10 mouse cellular contexts compared by ENCODE assay signal in genomic region chr5:27873240-27874082, GRCm38 (mm10). TPM values are rescaled to one million over a fixed set of nuclear protein-coding genes. Genes with fewer than 3 reads are reported as not detected.
DNase-seq lines count a peak whose midpoint lies in the region; ATAC-seq and TF ChIP-seq lines count a peak whose summit lies in the region.
"Had no signal": no experiment of that assay in that cellular context is flagged by ENCODE, and none has a peak within 500 bp of the region (broad histone marks: within the 10 kb centered on the region; RNA-seq: fewer than 3 reads in every experiment).

No protein-coding gene starts in this region.

- no peak for TF ChIP-seq EP300 in CH12.LX (IDR thresholded peaks at IDR 0.05; ENCODE audit: low read length)
- no peak for TF ChIP-seq EP300 in stomach, postnatal 0 days (optimal IDR thresholded peaks at IDR 0.05)

- no peak overlapping the region for H3K9ac ChIP-seq in CH12.LX (ENCODE audit: insufficient read depth, low read depth)
- no peak overlapping the region for H3K9ac ChIP-seq in hindbrain, postnatal 0 days (replicated peaks; ENCODE audit: low read length)
- H3K9ac ChIP-seq in midbrain, embryonic 12.5 days (replicated peaks): no peak overlapping the region
- H3K9ac ChIP-seq in kidney, embryonic 15.5 days: no peak overlapping the region
- no peak overlapping the region for H3K9ac ChIP-seq in stomach, postnatal 0 days (ENCODE audit: low read length)

- no peak for TF ChIP-seq CTCF in CH12.LX (conservative IDR thresholded peaks at IDR 0.05 in 1 of 2, IDR thresholded peaks at IDR 0.05 in 1 of 2; ENCODE audit: low read depth in 2 of 2, low read length in 2 of 2)
- no peak for TF ChIP-seq CTCF in hindbrain, postnatal 0 days (IDR thresholded peaks at IDR 0.05; ENCODE audit: low read depth)
- no peak for TF ChIP-seq CTCF in stomach, postnatal 0 days (IDR thresholded peaks at IDR 0.05; ENCODE audit: low read depth)

- no peaks in the 10 kb centered on the region for H3K9me3 ChIP-seq in CH12.LX (replicated peaks; ENCODE audit: low read length)
- H3K9me3 ChIP-seq in hindbrain, postnatal 0 days (ENCODE audit: low read length): no peaks in the 10 kb centered on the region
- no peaks in the 10 kb centered on the region for H3K9me3 ChIP-seq in midbrain, embryonic 12.5 days
- H3K9me3 ChIP-seq in kidney, embryonic 15.5 days (replicated peaks): no peaks in the 10 kb centered on the region
- H3K9me3 ChIP-seq in stomach, postnatal 0 days (ENCODE audit: control insufficient read depth, low read length): no peaks in the 10 kb centered on the region

- dilution Hi-C loops in CH12.LX (cut with MboI; ENCODE audit: extremely low pct_ligation_motif_present, extremely low pct_unique_long_range_greater_than_20kb, low sequenced_read_pairs): no loop called here

- H3K4me1 ChIP-seq in CH12.LX (ENCODE audit: control insufficient read depth in 1 of 2, insufficient read depth in 2 of 2): peaks cover 4 to 20% of the 10 kb centered on the region in 2 experiments; a peak in 3 of 4 replicates
- H3K4me1 ChIP-seq in hindbrain, postnatal 0 days (ENCODE audit: insufficient read depth, low read length): peaks cover 9% of the 10 kb centered on the region; the same call in 1 of the 2 replicates
- H3K4me1 ChIP-seq in midbrain, embryonic 12.5 days: peaks cover 13% of the 10 kb centered on the region
- H3K4me1 ChIP-seq in kidney, embryonic 15.5 days: no peaks in the 10 kb centered on the region
- no peaks in the 10 kb centered on the region for H3K4me1 ChIP-seq in stomach, postnatal 0 days (replicated peaks; ENCODE audit: control insufficient read depth, insufficient read depth)

- TF ChIP-seq RAD21 in CH12.LX (IDR thresholded peaks at IDR 0.05; ENCODE audit: low read depth, low read length): no peak

- WGBS in hindbrain, postnatal 0 days: 16% methylated on average over 8 of the region's 8 CpGs
- WGBS in midbrain, embryonic 12.5 days: 53% methylated on average over 8 of the region's 8 CpGs
- 52% methylated on average over 8 of the region's 8 CpGs for WGBS in kidney, embryonic 15.5 days
- 60% methylated on average over 8 of the region's 8 CpGs for WGBS in stomach, postnatal 0 days

- TF ChIP-seq POLR2A in CH12.LX (IDR thresholded peaks at IDR 0.05; ENCODE audit: low read depth, low read length): no peak

- H3K4me2 ChIP-seq in CH12.LX (ENCODE audit: insufficient read depth, low read depth, poor library complexity, severe bottlenecking): 0 out of 2 replicates have a peak overlapping the region, but pooled peaks have one; percentile 14
- no peak overlapping the region for H3K4me2 ChIP-seq in hindbrain, postnatal 0 days (ENCODE audit: low read depth, low read length)
- H3K4me2 ChIP-seq in midbrain, embryonic 12.5 days (replicated peaks): no peak overlapping the region
- H3K4me2 ChIP-seq in kidney, embryonic 15.5 days: no peak overlapping the region
- no peak overlapping the region for H3K4me2 ChIP-seq in stomach, postnatal 0 days (replicated peaks; ENCODE audit: low read depth)

- peak; percentile 87 for ATAC-seq in hindbrain, postnatal 0 days
- ATAC-seq in midbrain, embryonic 12.5 days (ENCODE audit: low FRiP score, low read depth): peak; percentile 93
- ATAC-seq in megakaryocyte progenitor cell, adult 5-6 weeks (replicated peaks; ENCODE audit: poor library complexity): no peak
- no peak for ATAC-seq in kidney, embryonic 15.5 days (replicated peaks; ENCODE audit: low FRiP score)
- no peak for ATAC-seq in stomach, postnatal 0 days (ENCODE audit: low FRiP score, low TSS enrichment)

- no peaks in the 10 kb centered on the region for H3K36me3 ChIP-seq in CH12.LX (replicated peaks in 1 of 2; ENCODE audit: control insufficient read depth in 1 of 2, insufficient read depth in 1 of 2, low read length in 1 of 2)
- H3K36me3 ChIP-seq in hindbrain, postnatal 0 days (ENCODE audit: insufficient read depth, low read length): no peaks in the 10 kb centered on the region
- H3K36me3 ChIP-seq in midbrain, embryonic 12.5 days: no peaks in the 10 kb centered on the region
- H3K36me3 ChIP-seq in kidney, embryonic 15.5 days: no peaks in the 10 kb centered on the region
- no peaks in the 10 kb centered on the region for H3K36me3 ChIP-seq in stomach, postnatal 0 days (ENCODE audit: control insufficient read depth, insufficient read depth, low read length)

- H3K27ac ChIP-seq in CH12.LX (ENCODE audit: insufficient read depth, low read depth): no peak overlapping the region
- peak overlapping the region; percentile 38; the same call in 1 of the 2 replicates for H3K27ac ChIP-seq in hindbrain, postnatal 0 days
- peak overlapping the region; percentile 68 for H3K27ac ChIP-seq in midbrain, embryonic 12.5 days (replicated peaks)
- H3K27ac ChIP-seq in kidney, embryonic 15.5 days: no peak overlapping the region
- no peak overlapping the region for H3K27ac ChIP-seq in stomach, postnatal 0 days (replicated peaks)

- in situ Hi-C loops in CH12.LX (cut with MboI; ENCODE audit: low pct_ligation_motif_present, low pct_unique_long_range_greater_than_20kb, low sequenced_read_pairs): no loop called here

- DNase-seq in CH12.LX (ENCODE audit: extremely low read depth): no peak
- DNase-seq in cerebellum, postnatal 14 days: peak; percentile 20 to 45
- DNase-seq in hindbrain, postnatal 0 days (ENCODE audit: low spot score): peak; percentile 60
- no peak for DNase-seq in urinary bladder, adult 18-20 months (ENCODE audit: low spot score in 2 of 2)
- DNase-seq in stomach, postnatal 0 days (ENCODE audit: low spot score): no peak
- DNase-seq: adrenal gland, adult 8-10 months; kidney, postnatal 4 days had no signal

- no peak overlapping the region for H3K4me3 ChIP-seq in CH12.LX (replicated peaks in 1 of 3; ENCODE audit: low read depth in 2 of 3, low read length in 2 of 3, poor library complexity in 1 of 3)
- H3K4me3 ChIP-seq in hindbrain, postnatal 0 days (ENCODE audit: low read length): no peak overlapping the region
- H3K4me3 ChIP-seq in midbrain, embryonic 12.5 days: no peak overlapping the region
- H3K4me3 ChIP-seq in kidney, embryonic 15.5 days (replicated peaks): no peak overlapping the region
- no peak overlapping the region for H3K4me3 ChIP-seq in stomach, postnatal 0 days (ENCODE audit: low read depth, low read length)

- H3K27me3 ChIP-seq in CH12.LX (replicated peaks): no peaks in the 10 kb centered on the region
- no peaks in the 10 kb centered on the region for H3K27me3 ChIP-seq in hindbrain, postnatal 0 days (ENCODE audit: insufficient read depth, low read length)
- H3K27me3 ChIP-seq in midbrain, embryonic 12.5 days: no peaks in the 10 kb centered on the region
- H3K27me3 ChIP-seq in kidney, embryonic 15.5 days: no peaks in the 10 kb centered on the region
- H3K27me3 ChIP-seq in stomach, postnatal 0 days (ENCODE audit: control insufficient read depth, insufficient read depth, low read length): no peaks in the 10 kb centered on the region

- H3K79me2 ChIP-seq in CH12.LX (replicated peaks; ENCODE audit: control insufficient read depth, extremely low read depth, insufficient read depth, poor library complexity, severe bottlenecking): no peaks in the 10 kb centered on the region

TF ChIP-seq in CH12.LX, 34 proteins besides CTCF, POLR2A, EP300 and RAD21:
- TF ChIP-seq TCF12 (IDR thresholded peaks at IDR 0.05; ENCODE audit: low read depth, low read length) (0 out of 2 replicates have a peak, but pooled peaks have one; percentile 22), ZC3H11A (IDR thresholded peaks at IDR 0.05; ENCODE audit: low read depth, low read length) (no peak), RCOR1 (conservative IDR thresholded peaks at IDR 0.05; ENCODE audit: low read depth, low read length) (no peak), SIN3A (IDR thresholded peaks at IDR 0.05; ENCODE audit: low read length) (no peak)

RNA-seq across cellular contexts. Expression of gene Htr5a, which starts 31.5 kb away (rescaled TPM):
- total RNA-seq in CH12.LX (2012; rRNA removed): not detected in 2 replicates
- not detected in 2 replicates for total RNA-seq in CH12.LX (2014; rRNA removed)
- not detected in 2 replicates for polyA plus RNA-seq in CH12.LX (2012; ENCODE audit: insufficient read length, low read depth)
- total RNA-seq in hindbrain, postnatal 0 days (2014; rRNA removed): 9.2 and 11.1 TPM in 2 replicates
- 1.3 TPM in 2 replicates for polyA plus RNA-seq in hindbrain, postnatal 0 days (2015; fragmentation: Nextera tagmentation; extraction: Ambion mirVana)
- polyA plus RNA-seq in midbrain, embryonic 12.5 days (2016; fragmentation: Nextera tagmentation; extraction: Ambion mirVana): 0.16 and 0.17 TPM in 2 replicates
- not detected in 2 replicates for total RNA-seq in megakaryocyte progenitor cell, adult 5-6 weeks (2015)
- total RNA-seq in megakaryocyte progenitor cell, adult 5-6 weeks (2017): not detected in 2 replicates
- polyA plus RNA-seq in kidney, embryonic 15.5 days (2015; fragmentation: Nextera tagmentation; extraction: Ambion mirVana): not detected in 2 replicates
- not detected in 2 replicates for polyA plus RNA-seq in stomach, postnatal 0 days (2015; fragmentation: Nextera tagmentation; extraction: Ambion mirVana)
- total RNA-seq: adrenal gland, adult 8-10 months had no signal

Comparison
In these comparisons a context has a peak if more than half of its experiments do, and no peak if none do; other contexts are left out.
1. DNase-seq: peak in cerebellum, postnatal 14 days (2 of 2) and hindbrain, postnatal 0 days (single experiment); none in CH12.LX (single experiment), urinary bladder, adult 18-20 months (0 of 2) and stomach, postnatal 0 days (single experiment).
2. H3K27ac ChIP-seq: peak in hindbrain, postnatal 0 days (single experiment) and midbrain, embryonic 12.5 days (single experiment); none in CH12.LX (single experiment), kidney, embryonic 15.5 days (single experiment) and stomach, postnatal 0 days (single experiment).
3. ATAC-seq: peak in hindbrain, postnatal 0 days (single experiment) and midbrain, embryonic 12.5 days (single experiment); none in megakaryocyte progenitor cell, adult 5-6 weeks (single experiment), kidney, embryonic 15.5 days (single experiment) and stomach, postnatal 0 days (single experiment).